Mouse (Mus musculus) layer of hippocampus, adult 11-12 months (tissue): Measurements from ENCODE around the gene Wipf2.
"Not testable (repeated sequence)": the region's sequence is repeated elsewhere in the genome, so short reads cannot be mapped to it uniquely, and the experiment has no call there.

ENCODE experiments used
- DNase-seq: peaks from one replicate; pipeline ENCODE4 v3.0.0; 2022; ENCODE audit warnings: low spot score

Gene Wipf2

DNA sequence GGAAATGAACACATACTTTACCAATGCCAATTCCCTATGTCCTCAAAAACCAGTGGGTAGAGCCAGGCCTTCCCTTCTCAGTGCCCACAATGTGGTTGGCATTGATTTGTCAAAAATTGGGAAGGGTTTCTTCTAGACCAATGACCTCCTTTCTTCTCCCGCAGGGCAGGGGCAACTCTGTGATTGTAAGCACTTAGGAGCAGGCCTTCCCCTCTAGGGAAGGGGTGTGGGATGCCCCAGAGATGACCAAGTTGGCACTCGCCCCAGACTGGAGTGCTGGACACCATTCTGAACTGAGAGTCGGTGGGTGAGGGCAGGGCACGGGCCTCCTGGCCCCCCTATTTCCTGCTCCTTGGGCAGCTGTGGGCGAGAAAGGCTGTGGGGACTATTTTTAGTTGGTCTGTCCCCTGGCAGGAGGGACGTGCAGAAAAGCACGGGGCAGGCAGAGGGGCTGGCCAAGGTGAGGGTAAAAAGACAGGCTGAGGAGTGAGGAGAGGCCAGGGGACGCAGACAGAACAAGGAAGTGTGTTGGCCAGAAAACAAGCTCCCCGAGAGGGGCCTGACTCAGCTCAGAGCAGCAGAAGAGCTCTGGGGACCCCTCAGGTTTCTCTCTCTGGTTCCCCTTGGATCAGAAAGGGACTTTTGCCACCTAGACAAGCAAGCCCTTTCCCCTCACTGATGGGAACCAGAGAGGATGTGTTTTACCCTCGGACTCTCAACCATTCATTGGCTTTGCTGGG is 67.5 kb downstream of the Wipf2 start:
- DNase-seq, result no peak

DNA sequence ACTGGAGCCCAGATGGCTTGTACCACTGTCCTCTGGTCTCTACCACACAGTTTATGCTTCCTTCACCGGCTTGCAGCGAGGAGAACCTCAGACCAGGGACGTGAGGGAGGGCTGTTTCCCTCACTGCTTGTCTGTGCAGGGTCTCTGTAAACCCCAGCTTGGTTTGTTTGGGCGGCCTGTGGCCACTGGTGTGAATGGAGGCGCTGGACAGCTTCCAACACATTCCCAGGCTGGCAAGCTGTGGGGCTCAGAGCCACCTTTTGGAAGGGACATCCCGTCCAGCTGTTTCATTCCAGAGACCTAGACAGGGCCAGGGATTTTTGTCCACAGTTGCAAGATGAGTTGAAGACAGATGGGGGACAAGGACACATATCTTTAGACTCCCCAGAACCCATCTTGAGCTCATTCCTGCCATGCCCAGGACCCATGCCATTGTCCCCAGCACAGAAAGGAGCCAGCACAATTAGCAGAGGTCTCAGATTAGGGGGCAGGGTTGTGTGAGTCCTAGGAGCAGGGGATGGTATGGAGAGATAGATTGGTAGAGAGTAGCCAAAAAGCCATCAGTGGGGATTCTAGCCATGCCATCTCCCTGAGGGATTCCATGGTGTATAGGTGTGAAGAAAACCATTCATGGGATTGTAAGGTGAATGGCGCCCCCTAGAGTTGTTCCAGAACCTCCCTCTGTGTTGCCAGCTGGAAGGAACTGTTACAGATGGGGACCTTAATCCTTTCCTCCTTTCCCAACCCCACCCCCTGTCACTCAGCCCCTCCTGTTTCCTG is 68.3 kb downstream of the Wipf2 start:
- DNase-seq, result no peak

DNA sequence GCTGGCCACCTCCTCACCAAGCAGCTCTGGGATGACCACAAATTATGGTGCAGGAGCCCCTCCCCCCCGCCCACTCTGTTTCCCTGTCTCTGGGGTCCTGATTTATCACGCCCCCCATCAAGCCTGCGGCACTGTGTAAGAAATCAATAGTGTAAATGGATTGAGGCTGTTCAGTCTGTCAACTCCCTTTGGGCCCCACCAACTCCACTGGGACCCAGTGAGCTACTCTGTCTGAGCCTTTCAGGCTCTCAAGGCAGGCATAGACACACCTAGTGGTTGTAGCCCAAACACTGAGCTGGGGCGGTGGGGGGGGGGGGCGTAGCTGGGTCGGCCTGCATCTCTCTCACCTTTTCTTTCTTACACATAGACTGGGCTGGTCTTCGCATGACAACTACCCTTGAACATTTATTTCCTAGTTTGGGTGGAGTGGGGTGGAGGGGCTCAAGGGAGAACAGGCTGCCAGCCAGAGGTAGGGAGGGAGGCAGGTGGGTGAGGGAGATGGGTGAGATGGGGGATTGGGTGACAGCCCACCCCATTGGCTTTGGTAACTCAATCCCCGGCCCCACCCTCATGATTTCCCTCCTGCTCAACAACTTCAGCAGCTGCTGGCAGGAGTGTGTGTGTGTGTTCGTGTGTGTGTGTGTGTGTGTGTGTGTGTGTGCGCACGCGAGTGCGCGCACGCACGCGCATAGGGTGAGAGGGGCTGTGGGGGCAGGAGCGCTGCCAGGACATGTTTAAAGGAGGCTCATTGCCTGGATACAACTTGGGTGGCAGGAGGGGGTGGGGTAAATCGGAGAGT is 69.1 kb downstream of the Wipf2 start:
- DNase-seq, result no peak

DNA sequence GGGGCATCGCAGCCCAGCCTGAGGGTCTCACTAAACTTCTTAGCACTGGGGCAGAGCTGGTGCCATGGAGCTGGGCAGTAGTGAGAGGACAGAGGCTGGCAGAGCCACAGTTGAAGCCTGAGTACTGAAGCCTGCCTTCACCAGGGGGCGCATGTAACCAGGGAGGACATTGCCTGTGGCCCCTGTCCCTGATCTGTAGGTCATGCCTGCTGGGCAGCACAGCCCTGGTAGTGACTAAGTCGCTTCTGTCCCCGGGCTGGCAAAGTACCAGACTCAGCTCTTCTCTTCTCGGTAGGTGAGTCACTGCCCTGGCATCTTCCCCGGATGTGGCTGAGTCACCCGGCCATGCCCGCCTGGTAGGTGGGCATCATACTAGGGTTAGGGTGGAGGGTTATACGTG is 69.7 kb downstream of the Wipf2 start:
- DNase-seq, result peak; percentile 66

DNA sequence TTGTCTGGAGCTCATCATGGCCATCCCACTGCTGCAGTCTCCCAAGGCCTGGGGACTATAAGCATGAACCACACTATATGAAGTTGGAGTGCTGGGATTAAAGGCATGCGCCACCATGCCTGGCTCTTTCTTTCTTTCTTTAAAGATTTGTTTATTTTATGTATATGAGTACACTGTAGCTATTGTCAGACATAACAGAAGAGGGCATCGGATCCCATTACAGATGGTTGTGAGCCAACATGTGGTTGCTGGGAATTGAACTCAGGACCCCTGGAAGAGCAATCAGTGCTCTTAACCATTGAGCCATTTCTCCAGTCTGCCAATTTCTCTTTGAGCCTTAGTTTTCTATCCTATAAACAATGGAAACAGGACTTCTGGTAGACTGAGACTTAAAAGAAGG is 70.4 kb downstream of the Wipf2 start:
- not testable (repeated sequence) for DNase-seq

DNA sequence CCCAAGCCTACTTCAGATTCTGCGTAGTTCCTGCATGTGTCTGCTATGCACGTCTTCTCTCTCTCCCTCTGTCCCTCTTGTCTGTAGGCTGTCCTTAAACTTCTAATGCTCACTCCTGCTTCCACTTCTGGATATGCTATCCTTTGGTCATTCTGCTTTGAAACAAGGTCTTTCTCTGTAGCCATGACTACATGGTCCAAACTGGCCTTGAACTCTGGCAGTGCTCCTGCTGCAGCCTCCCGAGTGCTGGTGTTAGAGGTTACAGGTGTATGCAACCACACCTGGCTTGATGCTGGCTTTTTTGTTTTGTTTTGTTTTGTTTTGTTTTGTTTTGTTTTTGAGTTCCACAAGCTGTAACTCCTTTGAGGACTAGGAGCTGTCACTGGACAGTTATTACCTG is 70.9 kb downstream of the Wipf2 start:
- DNase-seq, result no peak

DNA sequence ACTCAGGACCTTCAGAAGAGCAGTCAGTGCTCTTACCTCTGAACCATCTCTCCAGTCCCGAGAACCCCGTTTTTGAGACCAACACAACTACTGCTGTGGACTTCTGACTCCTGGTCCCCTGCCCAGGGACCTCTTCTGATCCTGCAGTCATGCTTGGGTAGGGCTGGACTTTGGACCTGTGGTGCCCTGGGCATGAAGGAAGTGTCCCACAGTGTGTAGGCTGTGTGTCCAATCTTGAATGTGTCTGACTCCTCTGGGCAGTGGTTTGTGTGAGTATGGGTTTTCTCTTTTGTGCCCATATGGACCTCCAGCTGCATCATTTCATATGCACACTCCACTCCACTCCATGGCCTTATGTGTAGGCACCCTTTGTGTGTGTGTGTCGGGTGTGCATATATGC is 71.7 kb downstream of the Wipf2 start:
- no peak for DNase-seq

DNA sequence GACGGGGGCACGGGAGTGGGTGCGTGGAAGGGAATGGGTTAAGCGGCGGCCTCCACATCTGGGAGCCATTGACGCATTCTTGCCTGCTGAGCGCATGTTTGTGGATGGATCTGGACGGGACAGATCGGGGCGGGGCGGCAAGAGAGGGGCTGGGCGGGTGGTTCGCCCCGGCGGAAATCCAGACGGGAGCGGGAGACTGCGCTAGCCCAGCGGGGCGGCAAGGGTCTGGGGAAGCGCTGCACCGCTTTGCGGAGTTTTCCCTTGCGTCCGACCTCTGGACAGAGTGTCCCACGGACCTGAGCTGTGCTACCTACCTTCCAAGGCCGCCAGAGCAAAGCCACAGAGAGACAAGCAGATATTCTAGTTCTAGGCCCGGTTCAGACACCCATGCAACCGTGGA is 72.7 kb downstream of the Wipf2 start:
- no peak for DNase-seq

DNA sequence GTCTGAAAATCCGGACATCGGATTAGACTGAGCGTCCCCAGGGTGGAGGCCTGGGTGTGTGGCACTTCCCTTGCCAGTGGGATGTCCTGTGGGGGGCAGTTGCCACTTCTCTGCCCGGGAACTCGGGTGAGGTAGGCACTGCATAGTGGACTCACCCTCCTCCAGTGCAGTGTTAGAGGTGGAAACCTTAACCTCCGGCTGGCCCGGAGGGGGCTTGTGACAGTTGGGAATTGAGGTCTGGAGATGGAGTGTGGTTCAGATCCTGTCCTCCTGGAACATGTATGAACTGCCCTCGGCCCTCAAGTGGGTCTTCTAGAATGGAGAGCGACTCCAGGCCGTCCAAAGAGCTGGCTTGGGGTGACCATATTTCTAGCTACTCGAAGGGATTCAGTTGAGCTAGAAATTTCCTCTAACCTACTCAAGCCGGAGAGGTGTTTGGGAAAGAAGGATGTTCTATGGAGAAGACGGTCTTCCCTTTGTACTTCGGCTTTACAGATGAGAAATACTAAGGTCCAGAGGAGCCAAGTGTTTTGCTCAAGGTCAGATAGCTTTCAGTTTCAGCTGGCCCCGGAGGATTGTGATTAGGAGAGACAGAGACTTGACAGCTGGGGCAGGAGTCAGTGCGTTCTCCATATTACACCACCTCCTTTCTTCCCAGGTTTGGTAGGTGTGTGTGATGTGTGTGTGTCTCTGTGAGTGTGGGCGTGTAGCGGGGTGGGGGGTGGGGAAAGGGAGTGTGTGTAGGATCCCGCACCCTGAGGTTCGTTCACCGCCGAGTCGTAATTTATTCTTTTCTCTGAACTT is 73.4 kb downstream of the Wipf2 start:
- DNase-seq, result no peak

DNA sequence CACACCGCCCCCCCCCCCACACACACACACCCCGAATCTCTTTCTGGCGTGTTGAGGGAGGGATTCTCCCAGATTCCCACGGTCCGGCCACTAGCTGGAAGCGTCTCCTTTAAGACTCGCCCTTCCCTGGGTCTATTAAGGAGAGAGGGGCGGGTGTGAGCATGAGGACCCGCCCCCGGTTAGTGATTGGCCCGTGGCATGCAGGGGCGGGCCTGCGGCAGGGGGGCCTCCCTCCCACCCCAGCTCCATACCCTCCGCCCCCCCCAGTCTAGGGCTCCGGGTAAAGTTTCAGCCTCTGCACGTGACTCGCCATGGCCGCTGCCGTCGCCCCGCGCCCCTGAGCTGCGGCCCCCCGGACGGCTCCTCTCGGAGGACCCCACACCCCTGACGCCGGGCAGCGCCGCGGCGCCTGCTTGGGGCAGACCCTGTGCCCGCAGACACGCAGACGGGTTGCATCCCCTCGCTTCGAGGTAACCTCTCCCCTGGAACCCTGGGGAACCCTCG is 74.0 kb downstream of the Wipf2 start:
- DNase-seq, result peak; percentile 62

DNA sequence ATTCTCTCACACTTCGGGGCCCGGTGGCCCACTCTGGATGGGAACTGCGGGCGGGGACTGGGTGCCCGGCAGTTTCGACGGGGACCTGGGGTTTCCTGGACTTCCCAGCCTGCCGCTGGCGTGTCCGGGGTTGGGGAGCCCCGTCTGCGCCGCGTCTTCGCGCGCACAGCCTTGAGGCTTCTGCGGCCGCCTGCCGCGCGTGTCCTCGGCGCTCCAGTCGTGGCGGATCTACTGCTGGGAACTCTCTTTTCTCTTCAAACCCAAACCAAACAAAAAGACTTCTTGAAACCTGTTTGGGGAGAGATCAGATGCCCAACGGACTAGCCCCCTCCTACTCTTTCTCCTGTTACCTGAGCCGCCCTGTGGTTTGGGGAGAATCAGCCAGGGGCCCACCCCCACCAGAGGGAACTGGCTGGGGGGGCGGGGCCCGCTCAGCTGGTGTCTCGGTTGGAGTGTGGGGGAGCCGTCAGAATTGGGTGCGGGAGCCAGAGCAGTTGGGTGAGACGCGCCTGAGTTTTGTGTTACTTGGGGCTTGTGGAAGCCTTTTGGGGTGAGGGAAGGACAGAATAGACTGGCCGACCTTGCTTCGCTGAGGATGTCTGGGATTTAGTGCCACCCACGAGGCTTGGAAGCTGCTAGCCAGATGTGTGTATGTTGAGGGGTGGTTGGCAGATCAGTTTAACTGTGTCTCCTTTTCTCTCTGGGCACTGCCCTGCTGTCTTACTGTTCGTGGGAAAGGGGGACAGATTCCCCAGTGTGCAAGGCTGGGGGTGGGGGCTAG is 74.7 kb downstream of the Wipf2 start:
- no peak for DNase-seq

DNA sequence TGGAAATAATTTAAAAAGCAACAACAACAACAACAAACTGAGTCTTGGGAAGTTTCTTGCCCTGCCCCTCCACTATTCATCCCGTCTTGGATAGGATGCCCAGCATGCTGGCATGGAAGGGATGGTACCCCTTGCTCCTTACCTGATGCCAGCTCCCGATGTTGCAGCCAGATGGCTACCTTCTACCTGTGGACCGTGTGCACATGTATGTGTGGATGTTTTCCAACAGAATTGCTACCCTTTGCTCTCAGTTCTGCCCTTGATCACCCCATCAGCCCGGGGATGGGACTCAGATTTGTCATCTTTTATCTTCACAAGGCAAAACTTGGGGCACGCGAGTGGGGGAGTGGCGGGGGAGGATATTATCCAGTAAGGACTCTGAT is 75.3 kb downstream of the Wipf2 start:
- no peak for DNase-seq

DNA sequence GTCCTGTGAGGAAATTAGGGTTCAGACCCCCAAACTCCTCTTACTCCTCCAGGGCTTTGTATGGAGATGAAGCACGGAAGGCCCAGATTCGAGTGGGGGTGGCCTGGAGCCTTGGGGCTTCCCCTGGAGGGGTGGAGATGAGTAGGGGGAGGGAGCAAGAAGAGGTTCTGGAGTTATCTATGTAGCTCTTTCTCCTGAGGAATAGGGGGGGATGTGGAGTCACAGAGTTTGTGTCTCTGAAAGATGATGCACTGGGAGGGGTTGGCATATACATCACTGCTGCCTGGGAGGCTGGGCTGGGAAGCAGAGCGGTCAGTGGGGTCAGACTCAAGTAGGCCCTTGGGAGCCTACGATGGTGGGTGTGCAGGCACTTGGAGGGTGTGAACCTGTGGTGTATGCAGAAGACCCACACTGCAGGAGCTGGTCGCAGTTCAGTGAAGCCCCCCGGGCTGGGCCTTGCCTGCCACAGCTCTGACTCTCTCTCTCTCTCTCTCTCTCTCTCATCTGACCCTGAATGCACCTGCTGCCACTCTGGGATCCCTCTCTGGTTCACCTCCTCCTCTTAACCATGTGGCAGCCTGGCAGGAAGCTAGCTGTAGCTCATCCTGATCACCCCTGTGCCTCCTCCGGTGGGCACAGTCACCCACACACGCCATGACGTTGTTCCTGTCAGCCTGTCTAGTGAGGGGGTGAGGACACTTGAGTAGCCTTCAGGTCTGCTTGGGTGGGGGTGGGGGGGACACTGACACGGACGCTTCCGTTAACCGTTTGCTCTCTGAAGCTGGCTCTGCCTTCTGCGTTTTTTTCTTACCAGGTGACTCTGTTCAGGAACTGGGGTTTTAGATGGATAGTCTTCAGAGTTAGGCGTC is 75.9 kb downstream of the Wipf2 start:
- no peak for DNase-seq

DNA sequence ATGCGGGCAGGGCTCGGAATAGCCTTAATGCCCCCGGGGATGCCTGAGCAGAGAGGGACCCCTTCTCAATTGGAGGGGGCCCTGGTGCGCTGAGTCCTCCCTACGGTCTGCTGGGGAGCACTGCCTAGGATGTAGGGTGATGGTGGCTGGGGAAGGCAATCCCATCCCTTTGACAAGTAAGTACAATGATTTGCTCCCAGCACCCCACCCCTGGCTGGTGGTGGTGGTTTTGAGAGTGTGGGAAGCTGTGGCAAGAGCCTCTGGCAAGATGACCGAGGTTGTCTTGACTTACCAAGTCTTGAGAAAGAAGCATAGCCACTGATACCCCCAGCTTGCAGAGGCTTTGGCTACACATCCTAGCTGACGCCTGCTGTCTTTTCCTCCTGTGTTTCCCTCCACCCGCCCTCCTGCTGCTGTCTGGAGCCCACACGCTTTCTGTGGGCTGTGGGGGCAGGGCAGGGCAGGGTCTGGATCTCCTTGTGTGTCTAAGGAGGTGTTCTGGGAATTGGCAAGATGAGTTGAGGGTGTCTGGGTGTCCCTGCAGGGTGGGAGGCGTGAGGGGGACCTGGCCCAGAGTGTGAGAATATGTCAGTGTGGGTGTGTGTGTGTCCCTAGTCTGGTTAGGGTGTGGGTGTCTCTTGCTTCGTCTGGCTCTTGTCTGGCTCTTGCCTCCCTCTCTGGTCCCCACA is 76.7 kb downstream of the Wipf2 start:
- peak; percentile 47 for DNase-seq

DNA sequence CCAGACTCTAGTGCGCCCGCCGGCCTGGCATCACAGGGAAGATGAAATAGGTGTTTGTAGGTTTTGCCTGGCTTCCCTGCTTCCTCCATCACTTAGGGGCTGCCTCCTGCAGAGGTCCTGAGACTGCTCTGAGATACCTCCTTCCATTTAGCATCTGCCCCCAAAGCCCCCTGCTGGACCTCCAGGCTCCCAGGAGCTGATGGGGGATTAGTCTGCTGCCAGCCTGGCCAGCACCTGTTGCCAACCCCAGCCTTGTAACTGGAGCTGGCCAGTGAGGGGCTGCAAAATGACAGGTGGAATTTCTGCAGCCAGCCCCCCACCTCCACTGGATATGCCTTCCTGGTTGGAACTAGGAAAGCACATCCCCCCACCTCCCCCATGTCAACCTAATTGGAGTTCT is 77.3 kb downstream of the Wipf2 start:
- no peak for DNase-seq

DNA sequence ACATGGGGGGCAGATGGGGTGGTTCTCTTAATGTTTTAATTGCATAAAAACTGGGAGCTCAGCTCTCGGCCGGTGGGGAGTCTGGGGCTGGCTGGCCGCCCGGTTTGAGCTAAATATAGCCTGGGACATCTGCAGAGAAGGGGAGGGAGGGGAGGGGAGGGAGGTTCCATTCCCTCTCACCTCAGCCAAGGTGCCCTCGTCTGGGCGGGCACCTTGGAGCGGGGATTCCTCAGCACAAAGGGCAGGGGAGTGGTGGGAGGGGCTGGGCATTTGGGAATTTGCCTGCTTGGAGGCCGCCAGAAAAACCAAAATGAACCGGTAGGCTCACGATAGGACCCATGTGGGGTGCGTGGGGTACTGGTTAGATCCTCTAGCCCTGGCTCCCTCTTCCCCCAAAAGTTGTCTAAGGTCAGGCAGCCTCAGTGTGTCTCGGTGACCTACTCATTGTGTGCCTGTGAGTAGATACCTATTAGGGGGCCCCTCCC is 77.9 kb downstream of the Wipf2 start:
- DNase-seq, result peak; percentile 74

DNA sequence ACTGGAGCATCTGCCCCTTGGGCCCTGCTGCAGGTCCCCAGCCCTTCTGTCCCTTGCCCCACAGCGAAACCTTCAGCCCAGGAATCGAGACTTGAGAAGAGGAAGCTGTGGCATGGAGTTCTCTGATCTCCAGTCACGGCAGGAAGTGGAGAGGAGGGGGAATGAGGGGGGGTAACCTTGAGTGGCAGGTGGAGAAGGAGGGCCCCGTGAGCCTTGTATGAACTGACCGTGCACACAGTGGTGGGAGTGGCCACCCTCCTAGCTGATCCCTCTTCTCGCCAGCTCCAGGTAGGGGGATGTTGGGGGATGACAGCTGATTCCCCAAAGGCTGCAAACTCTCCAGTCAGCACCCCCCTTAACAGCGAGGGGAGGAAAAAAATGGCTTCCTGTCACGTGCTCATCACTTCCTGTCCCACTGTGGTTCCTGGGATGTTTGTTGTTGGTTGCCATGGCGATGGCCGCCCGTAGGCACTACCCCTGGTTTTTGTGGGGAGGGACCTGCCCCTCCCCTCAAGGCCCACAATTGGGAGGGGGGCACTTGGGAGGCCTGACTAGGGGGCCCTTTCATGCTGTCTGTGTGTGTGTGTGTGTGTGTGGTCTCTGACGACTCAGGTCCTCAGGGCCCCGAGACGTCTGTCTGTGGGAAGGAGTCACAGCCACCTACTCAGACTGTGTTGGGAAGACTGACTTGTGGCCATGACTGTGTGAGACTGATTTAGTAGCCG is 78.5 kb downstream of the Wipf2 start:
- DNase-seq, result peak; percentile 73

DNA sequence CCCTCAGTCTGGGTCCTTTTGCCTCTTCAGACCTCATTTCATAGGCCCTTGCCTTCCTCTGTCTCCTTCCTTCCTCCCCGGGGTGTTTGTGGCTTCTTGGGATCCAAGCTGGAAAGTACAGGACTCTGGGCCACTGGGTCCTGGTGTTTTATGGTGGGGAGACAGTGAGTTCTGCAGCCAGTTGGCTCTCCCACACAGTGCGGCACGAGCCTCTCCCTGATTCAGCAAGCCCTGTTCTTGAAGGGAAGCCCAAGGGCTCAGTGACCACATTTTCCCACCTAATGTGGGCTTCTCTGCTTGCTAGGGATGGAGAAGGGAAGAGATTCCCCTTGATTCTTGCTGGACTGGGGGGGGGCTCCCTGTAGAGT is 79.1 kb downstream of the Wipf2 start:
- DNase-seq, result no peak
